Mouse (Mus musculus) fat pad, adult 2 months (tissue): Measurements from ENCODE around the gene Rmdn2.

Source experiments
- DNase-seq: peaks from one replicate; pipeline ENCODE4 v3.0.0-alpha.2; 2011; ENCODE audit warnings: low read depth, low spot score; ENCODE audit errors: extremely low read depth

Rmdn2 gene

DNA sequence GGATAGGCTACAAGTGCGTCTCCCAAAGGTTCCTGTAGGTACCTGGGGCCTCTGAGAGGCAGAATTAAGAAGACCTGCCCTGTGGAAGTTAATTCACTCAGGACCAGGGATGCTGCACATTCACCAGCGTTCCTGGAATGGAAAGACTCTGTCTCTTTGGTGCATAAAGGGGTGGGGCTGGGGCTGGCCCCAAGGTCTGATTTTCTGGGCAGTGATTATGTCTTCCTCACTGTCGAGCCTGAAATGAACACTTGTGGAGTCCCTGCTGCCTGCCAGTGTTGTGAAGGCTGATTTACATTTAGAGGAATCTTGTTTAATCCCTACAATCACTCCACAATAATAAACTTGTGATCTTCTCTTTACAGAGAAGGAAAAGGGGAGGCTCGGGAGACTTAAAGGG lies 121.4 kb downstream of the Rmdn2 start:
- no peak for DNase-seq

DNA sequence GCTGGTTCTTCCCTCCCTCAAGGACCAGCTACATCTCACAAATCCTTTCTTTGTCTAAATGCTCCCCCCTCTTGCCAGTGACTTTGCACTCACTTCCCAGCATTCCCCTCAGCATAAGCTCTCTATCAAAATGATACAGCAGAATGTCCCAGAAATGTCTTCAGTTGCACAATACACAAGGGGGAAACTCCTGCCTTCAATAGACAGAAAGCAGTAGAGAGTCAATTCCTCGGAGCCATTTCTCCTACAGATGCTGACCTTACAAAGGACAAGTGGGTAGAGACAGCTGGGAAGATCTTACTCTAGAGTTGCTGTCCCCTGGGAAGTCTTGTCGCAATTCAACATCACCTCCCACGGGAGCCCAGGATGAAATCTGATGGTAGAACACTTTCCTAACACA lies 125.9 kb downstream of the Rmdn2 start:
- DNase-seq = no peak

DNA sequence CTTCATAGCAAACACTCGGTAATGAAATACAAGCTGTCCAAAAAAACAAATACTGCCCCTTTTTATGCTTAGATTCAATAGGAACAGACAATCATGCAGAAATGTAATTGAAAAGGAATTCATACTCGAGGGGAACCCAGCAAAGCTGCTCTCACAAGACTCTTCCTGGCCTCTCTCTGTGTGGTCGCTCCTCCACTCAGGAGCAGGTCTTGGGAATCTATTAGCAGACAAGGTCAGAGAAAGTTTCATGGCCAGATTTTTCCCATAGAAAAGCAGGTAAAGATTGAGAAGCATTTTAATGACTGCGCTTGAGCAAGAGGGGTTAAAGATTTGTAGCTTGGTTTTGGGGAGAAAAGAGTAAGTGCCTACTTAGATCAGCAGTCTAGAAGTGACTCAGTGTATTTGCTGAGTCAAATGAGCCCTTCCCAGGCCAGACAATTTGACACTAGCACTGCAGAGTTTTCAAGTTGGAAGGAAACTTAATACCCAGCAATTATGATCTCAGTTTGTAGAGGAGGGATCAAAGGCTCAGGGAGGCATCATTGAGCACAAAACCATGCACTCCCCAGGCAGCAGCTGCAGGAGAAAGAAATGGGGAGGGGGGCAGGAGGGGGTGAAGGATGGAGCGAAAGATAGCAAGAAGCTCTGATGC lies 127.3 kb downstream of the Rmdn2 start:
- DNase-seq = no peak

DNA sequence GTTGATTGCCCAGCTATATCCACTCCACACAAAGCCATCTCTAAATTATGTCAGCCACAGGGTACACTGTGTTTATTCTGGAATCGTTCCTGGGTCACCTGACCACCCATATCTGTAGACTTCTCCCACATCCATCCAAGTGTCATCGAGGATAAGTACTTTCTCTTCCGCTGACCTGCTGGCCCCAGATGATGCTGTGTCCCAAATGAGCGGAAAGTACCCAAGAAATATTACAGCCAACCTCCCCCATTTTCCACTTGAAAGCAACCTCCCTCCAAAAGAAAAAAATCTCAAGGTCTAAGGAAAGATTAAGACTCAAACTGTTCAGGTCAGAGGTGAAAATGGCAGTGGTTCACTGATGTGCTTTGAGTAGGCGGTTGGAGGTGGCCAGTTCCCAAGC lies 131.0 kb downstream of the Rmdn2 start:
- no peak for DNase-seq
